Mouse (Mus musculus) heart, embryonic 14.5 days (tissue): ENCODE data around the gene Polm. TPM values are rescaled to one million over a fixed set of nuclear protein-coding genes. Genes with fewer than 3 reads are reported as not detected.

Experiments
- ATAC-seq: fragments of 200-750 bp; cut with Nextera tagmentation; 2 replicates; pipeline ENCODE4 v1.8.0; 2017; ENCODE audit warnings: low read depth, moderate TSS enrichment; ENCODE audit not compliant: insufficient number of reproducible peaks, insufficient read depth, low FRiP score
- H3K27ac ChIP-seq, 2 experiments: fragments of 200-500 bp in 1 of 2; fragments of 300-500 bp in 1 of 2; sonication (generic) in 1 of 2; replicated peaks in 1 of 2; 2 replicates each; pipeline ENCODE4 v1.5.1; 2012 to 2014; ENCODE audit warnings: low read depth in 2 of 2, low read length in 2 of 2, control low read depth in 1 of 2, mild to moderate bottlenecking in 1 of 2, mixed read lengths in 1 of 2; ENCODE audit not compliant: control insufficient read depth in 1 of 2, insufficient read depth in 1 of 2
- H3K27me3 ChIP-seq: fragments of 300-500 bp; sonication (generic); 2 replicates; pipeline ENCODE4 v1.6.1; 2014; ENCODE audit warnings: mild to moderate bottlenecking, low read length, control low read depth; ENCODE audit not compliant: control insufficient read depth, insufficient read depth
- H3K36me3 ChIP-seq: fragments of 300-500 bp; sonication (generic); 2 replicates; pipeline ENCODE4 v1.6.1; 2014; ENCODE audit warnings: mild to moderate bottlenecking, control low read depth, low read length, mixed read lengths; ENCODE audit not compliant: control insufficient read depth, insufficient read depth
- H3K4me1 ChIP-seq, 2 experiments: fragments of 200-500 bp in 1 of 2; fragments of 300-500 bp in 1 of 2; sonication (generic) in 1 of 2; 2 replicates each; pipeline ENCODE4 v1.6.1; 2012 to 2014; ENCODE audit warnings: low read length in 2 of 2, control low read depth in 1 of 2, mixed read lengths in 1 of 2; ENCODE audit not compliant: control insufficient read depth in 2 of 2, insufficient read depth in 2 of 2
- H3K4me2 ChIP-seq: fragments of 300-500 bp; sonication (generic); 2 replicates; pipeline ENCODE4 v1.6.1; 2014; ENCODE audit warnings: mild to moderate bottlenecking, low read length
- H3K4me3 ChIP-seq, 2 experiments: fragments of 200-500 bp in 1 of 2; fragments of 300-500 bp in 1 of 2; sonication (generic) in 1 of 2; 2 replicates each; pipeline ENCODE4 v1.5.1; 2012 to 2014; ENCODE audit warnings: low read length in 2 of 2, mild to moderate bottlenecking in 2 of 2, control low read depth in 1 of 2, low read depth in 1 of 2, moderate library complexity in 1 of 2; ENCODE audit not compliant: control insufficient read depth in 1 of 2, insufficient read depth in 1 of 2
- H3K9ac ChIP-seq: fragments of 300-500 bp; sonication (generic); 2 replicates; pipeline ENCODE4 v1.6.1; 2014; ENCODE audit warnings: mild to moderate bottlenecking, low read length
- H3K9me3 ChIP-seq: fragments of 300-500 bp; sonication (generic); 2 replicates; pipeline ENCODE4 v1.6.1; 2016; ENCODE audit warnings: low read length, control low read depth; ENCODE audit not compliant: control insufficient read depth
- WGBS: fragments of 180-500 bp; shearing (Covaris S2); extraction: QIAGEN DNeasy Blood & Tissue Kit; methylation state at CpG from one replicate; pipeline ENCODE4 v1.1.7; 2014; 5-methylcytosine and 5-hydroxymethylcytosine counted together
- polyA plus RNA-seq: library from polyadenylated mRNA; unstranded; fragments of >200 nt; fragmentation: Nextera tagmentation; extraction: Ambion mirVana; gene quantifications from 2 replicates; pipeline ENCODE4 v1.2.1, GENCODE M21; 2014

The Polm gene
- polyA plus RNA-seq, 1 experiment from 2014 or later, result 5.6 TPM

DNA sequence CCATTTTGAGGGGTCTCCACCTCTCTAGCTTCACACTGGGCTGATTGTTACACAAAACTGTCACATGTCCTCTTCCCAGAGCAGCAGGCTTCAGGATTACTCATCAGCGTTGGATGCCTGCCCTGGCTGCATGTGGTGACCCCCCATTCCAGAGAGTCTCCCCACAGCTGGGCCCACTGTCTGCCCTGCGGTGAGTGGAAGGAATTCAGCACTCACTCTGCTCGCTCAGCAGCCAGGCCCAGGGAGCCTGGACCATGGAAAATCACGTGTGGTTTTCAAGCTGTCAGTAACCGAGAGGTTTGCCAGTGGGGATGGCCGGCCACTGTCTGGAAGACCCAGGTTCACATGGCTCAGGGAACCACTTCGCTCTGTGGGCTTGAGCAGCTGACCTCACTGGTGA lies 18.1 kb upstream of the Polm start:
- ATAC-seq, result peak; percentile 36
- no peaks in the 10 kb centered on the region for H3K36me3 ChIP-seq
- no peak overlapping the region for H3K9ac ChIP-seq

DNA sequence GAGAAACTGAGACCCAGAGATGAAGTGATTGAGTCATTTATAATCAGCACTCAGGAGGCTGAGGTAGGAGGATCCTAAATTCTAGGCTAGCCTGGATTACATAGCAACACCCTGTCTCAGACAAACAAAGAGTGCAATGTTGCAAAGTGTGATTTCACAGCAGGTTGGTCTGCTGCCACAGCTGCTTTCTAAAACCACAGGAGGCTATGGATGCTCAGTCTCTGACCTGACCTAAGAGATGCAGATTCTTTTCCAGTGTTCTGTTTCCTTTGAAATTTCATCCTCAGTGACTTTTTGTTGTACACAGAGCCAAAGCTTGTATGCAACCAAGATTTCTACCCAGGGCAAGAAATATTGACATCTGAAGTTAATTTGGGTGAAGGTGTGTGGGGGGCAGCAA lies 17.7 kb upstream of the Polm start:
- ATAC-seq, result no peak
- Histone ChIP-seq H3K4me1 (peaks cover 22 to 33% of the 10 kb centered on the region in 2 experiments), H3K27ac (peak overlapping the region in 1 of 2 experiments; percentile 12; a peak in 1 of 4 replicates), H3K27me3 (no peaks in the 10 kb centered on the region), H3K4me3 (no peak overlapping the region), H3K36me3 (no peaks in the 10 kb centered on the region), H3K9ac (no peak overlapping the region), H3K9me3 (peaks cover 3% of the 10 kb centered on the region; the same call in 1 of the 2 replicates), H3K4me2 (no peak overlapping the region)

More for the DNA sequence above, 18.1 kb upstream of the Polm start:
- 18% methylated on average over 7 of the region's 7 CpGs for WGBS
- Histone ChIP-seq H3K27me3 (0 out of 2 replicates have a peak, but pooled peaks cover under 1% of the 10 kb centered on the region), H3K27ac (peak overlapping the region; percentile 6 to 20; a peak in 2 of 4 replicates), H3K4me1 (peaks cover 24 to 32% of the 10 kb centered on the region in 2 experiments), H3K4me2 (no peak overlapping the region), H3K9me3 (peaks cover 3% of the 10 kb centered on the region; the same call in 1 of the 2 replicates), H3K4me3 (no peak overlapping the region)

DNA sequence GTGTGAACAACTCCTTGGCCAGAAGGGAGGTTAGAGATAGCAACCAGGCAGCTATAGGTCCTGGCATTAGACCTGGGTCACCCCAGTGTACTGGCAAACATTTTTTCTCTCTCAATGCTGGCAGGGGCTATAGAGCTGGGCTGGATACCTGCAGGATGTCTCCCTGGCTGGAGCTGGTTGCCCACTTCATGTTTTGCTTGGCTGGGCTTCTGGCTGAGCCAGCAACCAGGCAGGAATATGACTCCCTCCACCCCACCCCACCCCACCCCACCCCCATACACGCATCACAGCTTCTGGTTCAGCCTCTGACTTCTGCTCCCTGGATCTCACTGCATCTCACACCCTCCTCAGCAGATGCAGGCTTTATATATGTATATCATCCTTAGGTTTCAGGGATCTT lies 14.5 kb upstream of the Polm start:
- WGBS, result 33% methylated on average over 1 of the region's 1 CpGs
- no peak overlapping the region for H3K9ac ChIP-seq
- no peaks in the 10 kb centered on the region for H3K36me3 ChIP-seq
- ATAC-seq, result no peak
- H3K4me3 ChIP-seq, result no peak overlapping the region
- peaks cover 33 to 44% of the 10 kb centered on the region in 2 experiments for H3K4me1 ChIP-seq
- H3K9me3 ChIP-seq, result 0 out of 2 replicates have a peak, but pooled peaks cover under 1% of the 10 kb centered on the region
- H3K27me3 ChIP-seq, result no peaks in the 10 kb centered on the region
- no peak overlapping the region for H3K27ac ChIP-seq
- no peak overlapping the region for H3K4me2 ChIP-seq

DNA sequence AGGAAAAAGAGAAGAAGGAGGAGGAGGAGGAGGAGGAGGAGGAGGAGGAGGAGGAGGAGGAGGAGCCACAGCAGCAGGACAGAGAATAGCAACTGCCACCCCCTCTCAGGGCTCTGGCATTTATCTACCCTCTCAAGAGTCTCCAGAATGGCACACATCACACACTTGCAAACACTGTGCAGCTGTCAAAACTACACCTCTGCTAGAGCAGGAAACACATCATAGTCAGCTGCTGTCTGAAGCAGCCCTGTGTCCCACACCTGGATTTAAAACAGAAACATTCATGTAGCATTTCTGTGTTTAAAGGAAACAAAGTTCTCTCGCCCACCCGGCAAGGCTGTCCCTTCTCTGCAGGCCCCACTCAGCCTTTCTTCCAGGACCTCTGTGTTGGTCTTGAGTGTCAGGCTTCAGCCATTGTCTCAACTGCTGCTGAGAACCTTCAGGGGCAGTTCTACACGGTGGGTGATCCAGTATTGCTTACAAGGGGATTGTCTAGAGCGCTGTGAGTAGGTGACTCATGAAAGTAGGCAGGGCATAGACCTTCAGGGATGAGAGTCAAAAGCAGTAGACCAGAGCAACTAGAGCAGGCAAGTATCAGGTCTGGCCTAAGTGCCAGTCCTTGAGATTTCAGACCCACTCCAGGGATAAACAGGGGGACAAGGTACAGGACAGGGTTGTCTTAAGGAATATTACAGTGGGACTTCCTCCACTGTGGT lies 13.4 kb upstream of the Polm start:
- 37% methylated on average over 4 of the region's 4 CpGs for WGBS
- H3K4me1 ChIP-seq, result peaks cover 36 to 39% of the 10 kb centered on the region in 2 experiments
- peak overlapping the region; percentile 14 to 51; a peak in 3 of 4 replicates for H3K27ac ChIP-seq
- H3K9ac ChIP-seq, result no peak overlapping the region
- H3K9me3 ChIP-seq, result peaks cover 6% of the 10 kb centered on the region; the same call in 1 of the 2 replicates
- ATAC-seq, result no peak
- no peaks in the 10 kb centered on the region for H3K27me3 ChIP-seq
- no peak overlapping the region for H3K4me2 ChIP-seq
- no peak overlapping the region for H3K4me3 ChIP-seq
- no peaks in the 10 kb centered on the region for H3K36me3 ChIP-seq

DNA sequence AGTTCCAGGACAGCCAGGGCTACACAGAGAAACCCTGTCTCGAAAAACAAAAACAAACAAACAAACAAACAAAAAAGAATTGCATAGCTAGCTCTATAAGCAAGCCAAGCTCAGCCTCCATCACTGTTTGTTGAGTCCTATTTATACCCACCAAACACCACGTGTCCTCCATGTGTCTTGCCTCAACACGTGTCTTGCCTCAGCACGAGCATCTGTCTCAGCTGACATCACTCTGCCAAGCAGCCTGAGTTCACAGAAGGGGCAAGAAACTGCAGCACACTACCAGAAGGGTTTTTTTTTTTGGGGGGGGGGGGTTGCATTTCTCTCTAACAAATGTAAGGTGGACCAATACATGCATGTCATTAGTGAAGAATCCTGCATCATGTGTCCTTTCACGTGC lies 12.6 kb upstream of the Polm start:
- no peaks in the 10 kb centered on the region for H3K27me3 ChIP-seq
- H3K4me3 ChIP-seq, result no peak overlapping the region
- 42% methylated on average over 5 of the region's 5 CpGs for WGBS
- H3K9me3 ChIP-seq, result peaks cover 6% of the 10 kb centered on the region; the same call in 1 of the 2 replicates
- H3K27ac ChIP-seq, result no peak overlapping the region
- H3K4me1 ChIP-seq, result peaks cover 30 to 32% of the 10 kb centered on the region in 2 experiments
- H3K4me2 ChIP-seq, result no peak overlapping the region
- no peak for ATAC-seq
- no peak overlapping the region for H3K9ac ChIP-seq
- H3K36me3 ChIP-seq, result no peaks in the 10 kb centered on the region

DNA sequence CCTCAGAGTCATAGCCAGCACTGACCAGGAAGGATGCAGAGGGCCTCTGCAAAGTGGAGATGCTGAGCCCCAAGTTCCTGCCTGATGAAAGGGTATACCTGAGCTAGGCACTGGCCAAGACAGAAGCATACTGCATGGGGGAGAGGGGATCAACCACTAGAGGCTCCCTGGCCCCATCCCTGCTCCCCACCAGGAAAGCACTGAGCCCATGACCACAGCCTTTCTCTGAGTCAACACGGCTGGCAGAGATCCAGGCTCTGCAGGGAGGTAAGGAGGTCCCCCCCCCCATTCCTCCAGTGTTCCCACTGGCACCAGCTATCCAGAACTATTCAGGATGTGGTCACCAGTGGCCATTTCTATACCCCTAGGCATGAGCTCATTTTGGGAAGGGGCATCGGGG lies 11.5 kb upstream of the Polm start:
- ATAC-seq, result no peak
- Histone ChIP-seq H3K27me3 (no peaks in the 10 kb centered on the region), H3K27ac (no peak overlapping the region), H3K4me2 (no peak overlapping the region), H3K9me3 (peaks cover 6% of the 10 kb centered on the region; the same call in 1 of the 2 replicates), H3K36me3 (no peaks in the 10 kb centered on the region), H3K9ac (no peak overlapping the region), H3K4me3 (no peak overlapping the region), H3K4me1 (peaks cover 30 to 31% of the 10 kb centered on the region in 2 experiments)
- WGBS, result 73% methylated on average over 2 of the region's 2 CpGs

DNA sequence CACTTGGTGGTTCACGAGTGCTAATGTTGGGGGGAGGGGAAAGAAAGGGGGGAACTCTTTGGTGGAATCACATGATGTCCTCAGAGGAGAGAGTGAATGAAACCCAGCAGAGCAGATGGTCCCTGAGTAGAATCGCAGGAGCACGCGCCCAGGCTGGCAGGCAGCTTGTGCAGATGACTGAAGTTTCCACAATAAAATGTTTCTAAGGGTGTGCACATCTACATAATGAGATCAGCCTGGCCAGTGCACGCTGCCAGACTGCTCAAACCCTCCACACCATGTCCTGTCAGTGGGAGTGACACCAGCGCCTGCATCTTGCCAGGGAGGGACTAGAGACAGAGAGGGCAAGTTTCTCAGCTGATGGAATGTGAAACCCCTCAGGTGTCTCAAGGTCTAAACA lies 10.9 kb upstream of the Polm start:
- Histone ChIP-seq H3K27me3 (no peaks in the 10 kb centered on the region), H3K9ac (no peak overlapping the region), H3K36me3 (no peaks in the 10 kb centered on the region), H3K27ac (no peak overlapping the region; a peak in 1 of 4 replicates), H3K4me3 (no peak overlapping the region), H3K4me2 (no peak overlapping the region), H3K9me3 (peaks cover 6% of the 10 kb centered on the region; the same call in 1 of the 2 replicates), H3K4me1 (peaks cover 30 to 31% of the 10 kb centered on the region in 2 experiments)
- no peak for ATAC-seq
- 43% methylated on average over 6 of the region's 6 CpGs for WGBS
